Mouse (Mus musculus) liver, embryonic 14.5 days (tissue): ENCODE measurements around the gene Atp13a4.

Experiments
- CTCF ChIP-seq: IDR thresholded peaks from 2 replicates; pipeline ENCODE4 v1.5.1; 2016; ENCODE audit warnings: antibody characterized with exemption, low read depth, control low read depth
- EP300 ChIP-seq: IDR thresholded peaks from 2 replicates; pipeline ENCODE4 v1.6.1; 2016; ENCODE audit warnings: antibody characterized with exemption, low read depth

DNA sequence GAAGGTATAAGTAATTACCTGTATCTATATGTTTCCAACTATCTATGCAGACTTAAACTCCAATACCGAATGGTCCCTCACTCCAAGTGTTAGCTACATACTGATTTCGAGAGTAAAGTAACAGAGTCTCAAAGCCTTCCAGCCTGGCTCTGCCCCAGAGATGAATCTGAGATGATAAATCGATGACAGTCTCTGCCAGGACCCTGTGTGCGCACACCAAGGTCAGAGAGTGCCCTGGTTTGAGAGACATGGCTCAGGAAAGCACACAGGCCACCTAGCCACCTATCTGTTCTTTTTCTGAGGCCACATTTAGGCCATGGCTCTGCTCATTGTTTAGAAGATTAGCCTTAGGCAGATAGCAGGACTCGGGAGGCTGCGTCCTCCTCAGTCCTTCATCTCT lies 11.0 kb downstream of the Atp13a4 start:
- TF ChIP-seq EP300, result no peak
- TF ChIP-seq CTCF, result no peak
